Mouse (Mus musculus) midbrain, embryonic 12.5 days (tissue): ENCODE results near the gene Pdcd5. TPM values are rescaled to one million over a fixed set of nuclear protein-coding genes. Genes with fewer than 3 reads are reported as not detected.

Source experiments
- ATAC-seq: fragments of 200-750 bp; cut with Nextera tagmentation; 2 replicates; pipeline ENCODE4 v1.8.0; 2017; ENCODE audit warnings: low read depth, moderate TSS enrichment, moderate library complexity; ENCODE audit not compliant: low FRiP score
- H3K27ac ChIP-seq: fragments of 300-500 bp; sonication (generic); replicated peaks from 2 replicates; pipeline ENCODE4 v1.5.1; 2016; ENCODE audit warnings: mild to moderate bottlenecking
- H3K27me3 ChIP-seq: fragments of 300-500 bp; sonication (generic); 2 replicates; pipeline ENCODE4 v1.6.1; 2016; ENCODE audit warnings: mild to moderate bottlenecking
- H3K36me3 ChIP-seq: fragments of 300-500 bp; sonication (generic); 2 replicates; pipeline ENCODE4 v1.6.1; 2016
- H3K4me1 ChIP-seq: fragments of 300-500 bp; sonication (generic); 2 replicates; pipeline ENCODE4 v1.6.1; 2016
- H3K4me2 ChIP-seq: fragments of 300-500 bp; sonication (generic); replicated peaks from 2 replicates; pipeline ENCODE4 v1.6.1; 2016; ENCODE audit warnings: mild to moderate bottlenecking, moderate library complexity
- H3K4me3 ChIP-seq: fragments of 300-500 bp; sonication (generic); 2 replicates; pipeline ENCODE4 v1.5.1; 2016; ENCODE audit warnings: mild to moderate bottlenecking
- H3K9ac ChIP-seq: fragments of 300-500 bp; sonication (generic); replicated peaks from 2 replicates; pipeline ENCODE4 v1.6.1; 2016; ENCODE audit warnings: mild to moderate bottlenecking, moderate library complexity
- H3K9me3 ChIP-seq: fragments of 300-500 bp; sonication (generic); 2 replicates; pipeline ENCODE4 v1.6.1; 2016; ENCODE audit warnings: mild to moderate bottlenecking
- WGBS: fragments of 180-500 bp; shearing (Covaris S2); methylation state at CpG from one replicate; pipeline ENCODE4 v1.1.7; 2016; 5-methylcytosine and 5-hydroxymethylcytosine counted together
- polyA plus RNA-seq: library from polyadenylated mRNA; unstranded; fragments of >200 nt; fragmentation: Nextera tagmentation; extraction: Ambion mirVana; gene quantifications from 2 replicates; pipeline ENCODE4 v1.2.1, GENCODE M21; 2016

Gene Pdcd5
- polyA plus RNA-seq, 1 experiment from 2014 or later, result 264 TPM

DNA sequence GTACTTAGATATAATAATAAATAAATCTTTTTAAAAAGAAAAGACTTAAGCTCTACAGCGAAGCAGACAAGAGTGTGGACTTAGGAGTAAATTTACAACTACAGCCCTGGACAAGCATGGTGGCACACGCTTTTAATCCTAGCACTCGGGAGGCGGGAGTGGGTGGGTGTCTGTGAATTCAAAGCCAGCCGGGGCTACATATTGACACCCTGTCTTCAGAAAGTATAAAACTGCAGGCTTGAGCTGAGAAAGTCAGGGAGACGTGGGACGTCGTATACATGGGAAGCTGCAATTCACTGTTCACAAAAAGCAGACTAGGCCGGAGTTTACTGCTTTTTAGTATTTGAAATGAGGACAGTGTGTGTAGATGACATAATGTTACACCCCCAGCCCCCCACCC, 10.4 kb downstream of the Pdcd5 start:
- ATAC-seq, result no peak
- Histone ChIP-seq H3K9me3 (no peaks in the 10 kb centered on the region), H3K27me3 (no peaks in the 10 kb centered on the region), H3K4me2 (no peak overlapping the region), H3K4me1 (no peaks in the 10 kb centered on the region), H3K4me3 (no peak overlapping the region), H3K36me3 (peaks cover 58% of the 10 kb centered on the region), H3K27ac (no peak overlapping the region), H3K9ac (no peak overlapping the region)
- 95% methylated on average over 9 of the region's 9 CpGs for WGBS

DNA sequence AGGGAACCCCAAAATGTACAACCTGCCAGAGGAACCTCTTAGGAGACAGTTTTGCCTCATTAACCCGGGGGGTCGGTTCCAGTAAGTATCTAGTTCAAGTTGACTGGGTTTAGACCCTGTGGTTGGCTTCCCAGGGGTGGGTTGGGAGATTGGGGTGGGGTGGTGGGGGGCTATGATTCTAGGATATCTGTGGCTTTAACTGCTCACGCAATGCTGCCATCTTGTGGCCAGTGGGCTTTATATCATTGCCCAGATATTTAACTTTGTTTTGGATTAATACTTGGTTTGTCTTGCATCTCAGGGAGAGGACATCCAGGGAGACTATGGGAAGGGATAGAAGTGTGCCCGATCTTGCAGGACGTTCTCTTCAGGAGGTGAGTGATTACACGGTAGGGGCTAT, 11.1 kb downstream of the Pdcd5 start:
- 76% methylated on average over 6 of the region's 6 CpGs for WGBS
- ATAC-seq, result no peak

DNA sequence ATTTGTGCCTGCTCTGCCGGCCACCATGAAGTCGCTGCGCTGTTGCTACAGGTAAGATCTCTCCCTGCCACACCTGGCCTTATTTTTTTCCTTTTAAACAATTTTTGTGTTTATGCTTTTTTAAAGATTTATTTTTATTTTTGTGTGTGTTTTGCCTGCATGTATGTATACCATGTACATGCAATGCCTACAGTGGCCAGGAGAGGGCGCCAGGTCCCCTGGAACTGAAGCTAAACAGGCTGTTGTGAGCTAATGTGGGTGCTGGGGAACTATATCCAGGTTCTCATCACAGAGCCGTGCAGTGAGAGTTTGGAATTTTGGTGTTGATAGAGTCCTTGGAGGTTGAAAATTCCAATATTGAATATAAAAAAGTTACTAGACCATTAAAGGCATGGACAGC, 18.8 kb downstream of the Pdcd5 start:
- H3K9me3 ChIP-seq, result no peaks in the 10 kb centered on the region
- 69% methylated on average over 5 of the region's 5 CpGs for WGBS
- H3K27ac ChIP-seq, result no peak overlapping the region
- H3K4me2 ChIP-seq, result no peak overlapping the region
- H3K36me3 ChIP-seq, result peaks cover 45% of the 10 kb centered on the region
- no peak overlapping the region for H3K4me3 ChIP-seq
- no peak for ATAC-seq
- H3K4me1 ChIP-seq, result no peaks in the 10 kb centered on the region
- no peak overlapping the region for H3K9ac ChIP-seq
- no peaks in the 10 kb centered on the region for H3K27me3 ChIP-seq

More for the DNA sequence above, 11.1 kb downstream of the Pdcd5 start:
- H3K9me3 ChIP-seq, result no peaks in the 10 kb centered on the region
- no peak overlapping the region for H3K27ac ChIP-seq
- no peak overlapping the region for H3K9ac ChIP-seq
- H3K4me1 ChIP-seq, result no peaks in the 10 kb centered on the region
- no peak overlapping the region for H3K4me2 ChIP-seq
- H3K4me3 ChIP-seq, result no peak overlapping the region
- no peaks in the 10 kb centered on the region for H3K27me3 ChIP-seq
- H3K36me3 ChIP-seq, result peaks cover 58% of the 10 kb centered on the region

DNA sequence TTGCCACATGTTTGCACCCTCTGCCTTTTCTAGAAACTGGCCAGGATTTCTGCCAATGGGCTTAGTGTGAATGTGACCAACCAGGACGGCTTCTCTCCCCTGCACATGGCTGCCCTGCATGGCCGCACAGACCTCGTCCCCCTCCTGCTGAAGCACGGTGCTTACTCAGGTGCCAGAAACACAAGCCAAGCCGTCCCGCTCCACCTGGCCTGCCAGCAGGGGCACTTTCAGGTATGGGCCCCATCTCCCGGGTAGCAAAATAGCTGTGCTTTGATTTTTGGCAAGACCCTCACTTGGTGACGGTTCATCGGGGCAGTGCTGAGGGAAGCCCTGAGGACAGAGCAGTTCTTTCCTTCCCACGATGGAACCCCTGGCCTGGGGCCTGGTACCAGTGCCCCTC, 19.9 kb downstream of the Pdcd5 start:
- no peak for ATAC-seq
- peaks cover 50% of the 10 kb centered on the region for H3K36me3 ChIP-seq
- no peak overlapping the region for H3K4me2 ChIP-seq
- H3K4me3 ChIP-seq, result no peak overlapping the region
- no peaks in the 10 kb centered on the region for H3K9me3 ChIP-seq
- H3K27me3 ChIP-seq, result no peaks in the 10 kb centered on the region
- WGBS, result 92% methylated on average over 10 of the region's 10 CpGs
- no peak overlapping the region for H3K9ac ChIP-seq
- no peak overlapping the region for H3K27ac ChIP-seq
- H3K4me1 ChIP-seq, result no peaks in the 10 kb centered on the region

DNA sequence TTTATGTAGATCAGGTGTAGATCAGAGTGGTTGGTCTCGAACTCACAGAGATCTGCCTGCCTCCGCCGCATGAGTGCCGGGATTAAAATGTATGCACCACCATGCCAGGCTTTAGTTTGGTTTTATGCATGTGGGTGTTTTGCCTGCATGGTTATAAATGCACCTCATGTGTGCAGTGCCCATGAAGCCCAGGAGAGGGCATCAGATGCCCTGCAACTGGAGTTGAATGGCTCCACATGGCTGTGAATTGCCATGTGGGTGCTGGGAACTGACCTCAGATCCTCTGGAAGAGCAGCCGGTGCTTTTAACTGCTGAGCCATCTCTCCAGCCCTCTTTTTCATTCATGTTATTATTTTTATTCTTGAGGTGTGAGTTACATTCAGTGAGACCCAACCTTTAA, 21.3 kb downstream of the Pdcd5 start:
- no peak for ATAC-seq
- H3K27ac ChIP-seq, result no peak overlapping the region
- H3K4me3 ChIP-seq, result no peak overlapping the region
- H3K9ac ChIP-seq, result no peak overlapping the region
- H3K27me3 ChIP-seq, result no peaks in the 10 kb centered on the region
- H3K4me1 ChIP-seq, result no peaks in the 10 kb centered on the region
- H3K36me3 ChIP-seq, result peaks cover 47% of the 10 kb centered on the region
- WGBS, result 98% methylated on average over 5 of the region's 5 CpGs
- H3K4me2 ChIP-seq, result no peak overlapping the region
- H3K9me3 ChIP-seq, result no peaks in the 10 kb centered on the region

DNA sequence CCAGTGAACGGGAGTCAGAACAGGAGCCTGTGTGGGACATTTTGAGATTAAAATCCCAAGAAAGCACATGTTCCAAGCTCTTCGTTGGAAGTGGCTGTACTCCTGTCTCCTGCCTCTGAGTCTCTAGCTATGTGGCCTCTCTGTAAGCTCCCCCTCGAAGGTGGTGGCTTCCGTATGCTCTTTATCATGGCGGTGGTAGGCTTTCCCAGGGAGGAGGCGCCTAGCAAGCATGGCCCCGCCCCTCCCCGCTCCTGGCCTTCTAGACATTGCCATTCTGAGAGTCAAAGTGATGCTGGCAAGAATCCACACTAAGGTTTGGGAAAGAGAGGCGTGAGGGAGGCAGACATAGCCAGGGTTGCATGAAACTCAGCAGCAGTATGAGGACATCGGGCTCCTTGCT, 24.7 kb downstream of the Pdcd5 start:
- Histone ChIP-seq H3K27ac (no peak overlapping the region), H3K9ac (no peak overlapping the region), H3K9me3 (no peaks in the 10 kb centered on the region), H3K27me3 (no peaks in the 10 kb centered on the region), H3K36me3 (peaks cover 53% of the 10 kb centered on the region), H3K4me2 (no peak overlapping the region), H3K4me3 (no peak overlapping the region), H3K4me1 (no peaks in the 10 kb centered on the region)
- no peak for ATAC-seq
- 93% methylated on average over 10 of the region's 10 CpGs for WGBS

DNA sequence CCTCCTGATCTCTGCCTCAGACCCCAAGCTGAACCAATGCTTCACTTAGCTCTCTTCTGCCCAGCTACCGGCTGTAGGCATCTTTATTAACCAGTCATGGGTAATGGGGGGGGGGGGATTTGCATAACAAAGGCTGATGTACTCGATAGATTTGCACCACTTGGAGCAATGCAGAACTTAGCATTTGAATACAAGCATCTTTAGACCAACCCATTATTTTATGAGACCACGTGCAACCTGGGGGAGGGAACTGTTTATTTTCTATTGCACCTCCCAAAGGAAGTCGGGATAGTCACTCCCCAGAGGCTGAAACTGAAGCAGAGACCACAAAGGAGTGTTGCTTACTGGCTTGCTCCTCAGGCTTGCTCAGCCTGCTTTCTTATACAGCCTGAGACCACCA, 29.8 kb downstream of the Pdcd5 start:
- Histone ChIP-seq H3K9me3 (no peaks in the 10 kb centered on the region), H3K27ac (no peak overlapping the region), H3K36me3 (peaks cover 56% of the 10 kb centered on the region), H3K9ac (no peak overlapping the region), H3K4me3 (no peak overlapping the region), H3K4me1 (peaks cover 4% of the 10 kb centered on the region; the same call in 1 of the 2 replicates), H3K4me2 (no peak overlapping the region), H3K27me3 (no peaks in the 10 kb centered on the region)
- ATAC-seq, result no peak
- WGBS, result 49% methylated on average over 4 of the region's 4 CpGs

DNA sequence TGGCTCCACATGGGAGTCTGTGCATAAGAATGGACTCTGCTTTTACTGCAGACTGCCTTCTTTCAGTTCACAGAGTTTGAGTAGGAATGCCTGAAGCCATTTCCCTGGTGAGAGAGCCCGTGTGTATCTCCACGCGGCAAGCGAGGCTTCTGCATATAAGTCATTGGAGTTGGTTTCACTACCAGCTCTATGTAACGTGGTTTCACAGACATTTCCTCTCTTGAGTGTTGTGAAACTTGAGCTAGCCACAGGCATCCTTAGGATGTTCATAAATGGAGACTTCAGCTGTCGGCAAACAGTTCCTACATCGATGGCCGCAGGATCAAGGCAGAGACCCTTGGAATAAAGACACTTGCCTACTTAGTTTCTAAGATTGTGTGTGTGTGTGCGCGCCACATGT, 38.1 kb downstream of the Pdcd5 start:
- Histone ChIP-seq H3K36me3 (peaks cover 61% of the 10 kb centered on the region), H3K27ac (no peak overlapping the region), H3K9ac (no peak overlapping the region), H3K27me3 (no peaks in the 10 kb centered on the region), H3K9me3 (no peaks in the 10 kb centered on the region), H3K4me1 (no peaks in the 10 kb centered on the region), H3K4me3 (no peak overlapping the region), H3K4me2 (no peak overlapping the region)
- ATAC-seq, result no peak
- WGBS, result 95% methylated on average over 10 of the region's 10 CpGs

DNA sequence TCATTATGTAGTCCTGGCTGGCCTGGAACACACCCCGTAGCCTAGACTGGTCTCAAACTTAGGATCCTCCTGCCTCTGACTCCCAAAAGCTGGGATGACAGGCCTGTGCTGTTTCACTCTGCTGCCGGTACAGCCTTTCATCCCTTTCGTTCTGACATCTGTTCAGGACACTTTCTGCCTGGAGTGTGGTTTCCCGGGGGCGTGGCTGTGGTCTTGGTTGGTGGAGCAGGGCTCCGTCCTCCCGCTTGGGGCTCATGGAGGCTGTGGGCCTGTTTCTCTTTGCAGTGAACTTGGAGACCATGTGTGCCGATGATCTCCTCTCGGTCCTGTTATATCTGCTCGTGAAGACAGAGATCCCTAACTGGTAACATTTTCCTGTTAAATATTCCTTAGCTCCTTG, 40.5 kb downstream of the Pdcd5 start:
- no peak overlapping the region for H3K4me3 ChIP-seq
- peaks cover 53% of the 10 kb centered on the region for H3K36me3 ChIP-seq
- no peak overlapping the region for H3K4me2 ChIP-seq
- H3K4me1 ChIP-seq, result no peaks in the 10 kb centered on the region
- H3K9ac ChIP-seq, result no peak overlapping the region
- no peak overlapping the region for H3K27ac ChIP-seq
- ATAC-seq, result no peak
- H3K27me3 ChIP-seq, result no peaks in the 10 kb centered on the region
- H3K9me3 ChIP-seq, result no peaks in the 10 kb centered on the region
- WGBS, result 91% methylated on average over 10 of the region's 10 CpGs

DNA sequence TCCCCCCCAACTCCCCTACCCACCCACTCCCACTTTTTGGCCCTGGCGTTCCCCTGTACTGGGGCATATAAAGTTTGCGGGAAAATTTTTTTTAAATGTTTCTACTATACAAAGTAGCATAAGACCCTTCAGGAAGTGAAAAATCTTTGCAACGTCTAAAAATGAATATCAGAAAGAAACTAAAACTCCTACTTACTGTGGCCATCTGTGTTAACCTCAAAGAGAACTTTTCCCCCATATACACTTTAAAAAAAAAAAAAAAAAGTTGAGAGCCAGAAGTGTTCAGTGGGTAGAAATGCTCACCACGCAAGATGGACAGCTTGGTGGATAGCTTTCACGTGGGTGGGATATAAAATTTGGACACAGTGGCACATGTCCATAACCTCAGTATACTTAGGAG, 44.6 kb downstream of the Pdcd5 start:
- Histone ChIP-seq H3K4me3 (no peak overlapping the region), H3K9ac (no peak overlapping the region), H3K36me3 (peaks cover 20% of the 10 kb centered on the region), H3K9me3 (no peaks in the 10 kb centered on the region), H3K27me3 (no peaks in the 10 kb centered on the region), H3K4me2 (no peak overlapping the region), H3K4me1 (no peaks in the 10 kb centered on the region), H3K27ac (no peak overlapping the region)
- 95% methylated on average over 5 of the region's 5 CpGs for WGBS
- ATAC-seq, result no peak

DNA sequence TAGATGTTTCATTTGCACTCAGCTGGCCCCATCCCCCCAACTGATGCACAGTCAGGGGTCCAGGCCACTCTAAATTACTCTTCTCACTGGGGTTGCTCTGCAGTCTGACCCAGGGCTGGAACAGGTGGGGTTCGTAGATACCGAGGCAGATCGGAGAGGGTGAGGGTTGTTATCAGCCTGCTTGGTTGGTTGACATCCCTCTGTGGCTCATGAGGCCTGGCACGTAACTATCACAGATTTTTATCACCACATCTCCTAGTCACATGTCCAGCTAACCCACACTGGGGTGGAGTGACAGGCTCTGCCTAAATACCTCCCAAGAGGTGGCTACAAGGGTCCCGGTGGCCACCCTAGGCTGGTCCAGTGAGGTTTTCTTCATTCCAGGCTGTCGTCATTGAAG, 46.2 kb downstream of the Pdcd5 start:
- Histone ChIP-seq H3K27ac (no peak overlapping the region), H3K36me3 (peaks cover 18% of the 10 kb centered on the region), H3K4me3 (no peak overlapping the region), H3K4me1 (no peaks in the 10 kb centered on the region), H3K4me2 (no peak overlapping the region), H3K9ac (no peak overlapping the region), H3K9me3 (no peaks in the 10 kb centered on the region), H3K27me3 (no peaks in the 10 kb centered on the region)
- no peak for ATAC-seq
- WGBS, result 94% methylated on average over 6 of the region's 6 CpGs

DNA sequence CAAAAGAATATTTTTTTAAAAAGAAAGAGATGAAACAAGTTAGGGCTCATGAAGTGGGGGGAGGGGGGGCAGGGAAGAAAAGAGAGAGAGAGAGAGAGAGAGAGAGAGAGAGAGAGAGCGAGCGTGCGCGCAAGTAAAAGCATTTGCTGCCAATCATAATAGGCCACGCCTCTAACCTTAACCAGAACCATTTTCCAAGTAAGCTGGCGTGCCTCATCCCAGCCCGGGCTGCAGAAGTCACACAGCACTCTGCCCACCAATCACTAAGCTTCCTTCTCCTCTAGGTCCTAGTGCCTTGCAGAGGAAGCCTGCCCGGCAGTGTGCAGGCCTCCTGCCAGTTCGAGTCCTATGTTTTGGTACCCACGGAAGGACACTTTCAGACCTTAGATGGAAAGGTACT, 47.3 kb downstream of the Pdcd5 start:
- H3K4me2 ChIP-seq, result no peak overlapping the region
- no peaks in the 10 kb centered on the region for H3K4me1 ChIP-seq
- H3K9me3 ChIP-seq, result no peaks in the 10 kb centered on the region
- no peak overlapping the region for H3K9ac ChIP-seq
- H3K27ac ChIP-seq, result no peak overlapping the region
- no peaks in the 10 kb centered on the region for H3K27me3 ChIP-seq
- no peak for ATAC-seq
- H3K36me3 ChIP-seq, result peaks cover 18% of the 10 kb centered on the region
- WGBS, result 92% methylated on average over 10 of the region's 10 CpGs
- no peak overlapping the region for H3K4me3 ChIP-seq

DNA sequence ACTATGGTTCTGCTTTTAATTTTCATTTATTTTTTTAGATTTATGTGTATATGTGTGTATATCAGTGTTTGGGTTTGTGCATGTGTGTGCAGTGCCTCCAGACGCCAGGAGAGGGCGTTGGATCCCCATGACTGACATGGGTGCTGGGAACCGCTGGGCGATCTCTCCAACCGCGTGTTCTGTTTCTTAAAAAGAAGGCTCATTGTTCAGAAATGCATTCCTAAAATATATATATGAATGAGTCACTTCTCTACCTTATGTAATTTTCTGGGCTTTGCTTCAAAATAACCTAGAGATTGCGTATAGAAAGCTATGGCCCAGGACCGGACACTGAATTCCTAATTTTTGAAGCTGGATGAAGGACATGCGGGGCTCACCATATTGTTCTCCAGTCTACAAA, 47.8 kb downstream of the Pdcd5 start:
- H3K9me3 ChIP-seq, result no peaks in the 10 kb centered on the region
- H3K27ac ChIP-seq, result no peak overlapping the region
- WGBS, result 95% methylated on average over 9 of the region's 9 CpGs
- no peaks in the 10 kb centered on the region for H3K27me3 ChIP-seq
- H3K36me3 ChIP-seq, result peaks cover 23% of the 10 kb centered on the region
- no peak for ATAC-seq
- no peak overlapping the region for H3K9ac ChIP-seq
- H3K4me2 ChIP-seq, result no peak overlapping the region
- H3K4me1 ChIP-seq, result no peaks in the 10 kb centered on the region
- no peak overlapping the region for H3K4me3 ChIP-seq
